Mouse (Mus musculus) heart, adult 2 months (tissue): ENCODE measurements at regions not wholly inside any gene's neighbourhood (a gene's known extent, or its start where the extent isn't known, plus 50 kb on each side); places are given as distances from the start of the nearest gene placed in this dataset.

ENCODE experiments used
- EP300 ChIP-seq: fragments of 200-500 bp; IDR thresholded peaks from 2 replicates; pipeline ENCODE4 v1.6.1; 2011; ENCODE audit warnings: low read depth, low read length, control low read depth; ENCODE audit not compliant: insufficient read depth
- POLR2A ChIP-seq: fragments of 200-500 bp; IDR thresholded peaks from 2 replicates; pipeline ENCODE4 v1.6.1; 2011; ENCODE audit warnings: mild to moderate bottlenecking, low read depth, low read length, control low read depth; ENCODE audit not compliant: insufficient read depth

DNA sequence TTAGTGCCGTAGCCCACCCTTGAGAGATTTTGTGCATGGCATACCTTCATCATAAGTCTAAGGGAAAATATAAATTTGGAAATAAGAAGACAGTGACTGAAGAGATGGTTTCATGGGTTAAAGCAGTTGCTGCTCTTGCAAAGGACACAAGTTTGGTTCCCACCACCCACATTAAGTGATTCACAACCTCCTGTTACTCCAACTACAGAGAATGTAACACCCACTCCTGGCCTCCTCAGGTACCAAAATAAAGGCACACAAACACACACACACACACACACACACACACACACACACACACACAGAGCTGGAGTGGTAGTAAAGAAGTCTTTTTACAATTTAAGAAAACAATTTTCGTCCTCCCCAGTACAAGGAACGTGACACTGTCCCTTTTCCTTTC is 421.4 kb downstream of the Dad1 start:
- TF ChIP-seq EP300 (no peak), POLR2A (no peak)
